Mouse (Mus musculus) gastrocnemius, adult 18-20 months (tissue): ENCODE data around the gene Pip5k1a. TPM values are rescaled to one million over a fixed set of nuclear protein-coding genes. Genes with fewer than 3 reads are reported as not detected.
"Not testable (repeated sequence)": the region's sequence is repeated elsewhere in the genome, so short reads cannot be mapped to it uniquely, and the experiment has no call there.

Experiments
- DNase-seq: peaks from one replicate; pipeline ENCODE4 v3.0.0; 2021; ENCODE audit warnings: low spot score
- total RNA-seq, 2 experiments: library from RNA; stranded (reverse); gene quantifications; 2 replicates each; pipeline ENCODE4 v1.2.3; 2021

The Pip5k1a gene
- total RNA-seq, 2 experiments from 2014 or later, result 21.7 to 31.8 TPM

DNA sequence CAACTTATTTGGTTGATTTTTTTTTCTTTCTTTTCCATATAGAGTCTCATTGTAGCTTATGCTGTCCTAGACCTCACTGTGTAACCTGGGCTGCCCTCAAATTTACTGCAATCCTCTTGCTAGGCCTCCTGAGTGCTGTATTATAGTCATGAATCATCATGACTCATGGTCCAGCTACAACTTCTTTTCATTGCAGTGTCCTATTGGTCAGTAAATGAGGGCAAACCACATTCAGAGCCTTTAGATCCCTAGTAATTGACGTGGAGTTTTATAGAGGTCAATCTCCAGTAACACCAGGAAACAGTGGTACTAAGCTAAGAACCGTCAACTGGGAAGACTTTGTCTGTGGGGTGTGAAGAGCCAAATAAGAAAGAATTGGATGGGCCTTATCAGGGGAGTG lies 11.0 kb upstream of the Pip5k1a start:
- DNase-seq, result no peak

DNA sequence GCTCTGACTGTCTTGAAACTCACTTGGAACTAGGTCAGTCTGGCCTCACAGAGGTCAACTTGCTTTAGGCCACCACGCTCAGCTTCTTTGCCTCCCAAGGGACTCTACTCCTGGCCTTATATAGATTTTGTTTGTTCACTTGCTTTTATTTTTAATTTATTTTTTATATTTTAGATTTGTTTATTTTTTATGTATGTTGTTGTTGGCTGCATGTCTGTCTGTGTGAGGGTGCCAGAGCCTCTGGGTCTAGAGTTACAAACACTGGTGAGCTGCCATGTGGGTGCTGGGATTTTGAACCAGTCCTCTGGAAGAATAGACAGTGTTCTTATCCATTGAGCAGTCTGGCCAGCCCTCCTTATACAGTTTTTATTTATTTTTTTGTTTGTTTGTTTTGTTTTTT lies 6.0 kb upstream of the Pip5k1a start:
- DNase-seq, result no peak

DNA sequence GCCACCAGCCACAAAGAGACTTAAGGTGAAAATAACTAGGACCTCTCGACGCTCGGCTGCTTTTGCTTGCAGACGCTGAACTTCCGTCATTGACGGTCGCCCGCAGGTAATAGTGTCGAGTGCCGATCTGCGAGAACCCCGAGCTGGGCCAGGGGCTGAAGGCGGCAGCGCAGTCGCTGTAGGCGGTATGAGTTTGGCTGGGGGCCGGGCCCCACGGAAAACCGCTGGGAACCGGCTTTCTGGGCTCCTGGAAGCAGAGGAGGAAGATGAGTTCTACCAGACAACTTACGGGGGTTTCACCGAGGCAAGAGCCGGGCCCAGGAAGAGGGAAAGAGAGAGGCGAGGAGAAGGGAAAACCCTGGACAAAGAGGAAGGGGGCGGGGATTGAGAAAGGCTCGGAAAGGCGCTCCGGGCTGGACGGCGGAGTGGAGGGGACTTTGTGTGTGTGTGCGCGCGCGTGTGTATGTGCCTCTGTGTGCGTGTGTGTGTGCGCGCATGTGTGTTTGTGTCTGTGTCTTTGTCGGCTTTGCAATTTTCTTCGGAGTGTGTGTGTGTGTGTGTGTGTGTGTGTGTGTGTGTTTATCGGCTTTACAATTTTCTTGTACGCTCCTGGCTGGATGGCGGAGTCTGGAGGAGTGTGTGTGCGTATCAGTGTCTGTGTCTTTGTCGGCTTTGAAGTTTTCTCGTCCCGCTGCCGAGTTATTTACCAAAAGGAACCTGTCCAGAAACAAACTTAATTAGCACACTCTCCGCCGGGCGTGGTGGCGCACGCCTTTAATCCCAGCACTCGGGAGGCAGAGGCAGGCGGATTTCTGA lies 4.4 kb upstream of the Pip5k1a start, which contains the start of gene Vps72:
Gene Vps72, plus strand, starts transcription at position 112 of the 816 bp plus-strand sequence.
- DNase-seq, result peak; percentile 91

DNA sequence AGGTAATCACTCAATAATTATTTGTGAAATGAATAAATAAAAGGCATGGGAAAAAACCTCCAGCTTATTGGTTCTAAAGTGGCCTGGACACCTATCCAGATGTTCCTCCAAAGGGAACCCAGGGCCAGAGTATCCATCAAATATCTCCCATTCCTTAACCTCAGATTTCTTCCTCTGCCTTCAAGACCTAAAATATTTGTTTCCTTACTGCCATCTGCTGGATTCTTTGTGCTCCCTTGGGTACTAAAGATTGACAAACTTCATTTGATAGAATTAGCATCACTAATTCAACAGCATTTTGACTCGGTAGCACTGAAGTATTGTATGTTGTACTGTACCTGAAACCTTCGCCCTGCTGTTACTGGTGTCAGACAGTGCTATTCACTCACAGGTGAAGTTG lies 1.2 kb upstream of the Pip5k1a start:
- DNase-seq, result no peak

DNA sequence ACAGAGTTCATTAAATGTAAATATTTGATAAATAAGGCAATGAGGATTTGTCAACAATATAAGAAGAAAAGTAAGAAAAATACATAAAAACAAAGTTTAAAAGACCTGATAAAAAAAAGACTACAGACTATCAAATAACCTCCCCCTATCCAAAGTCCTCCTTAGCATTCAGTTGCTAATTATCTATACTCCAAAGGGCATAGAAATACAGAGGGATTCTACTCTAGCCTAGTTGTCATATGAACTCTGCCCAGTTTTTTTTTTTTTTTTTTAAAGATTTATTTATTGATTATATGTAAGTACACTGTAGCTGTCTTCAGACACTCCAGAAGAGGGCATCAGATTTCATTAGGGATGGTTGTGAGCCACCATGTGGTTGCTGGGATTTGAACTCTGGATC lies 578 bp upstream of the Pip5k1a start:
- not testable (repeated sequence) for DNase-seq

DNA sequence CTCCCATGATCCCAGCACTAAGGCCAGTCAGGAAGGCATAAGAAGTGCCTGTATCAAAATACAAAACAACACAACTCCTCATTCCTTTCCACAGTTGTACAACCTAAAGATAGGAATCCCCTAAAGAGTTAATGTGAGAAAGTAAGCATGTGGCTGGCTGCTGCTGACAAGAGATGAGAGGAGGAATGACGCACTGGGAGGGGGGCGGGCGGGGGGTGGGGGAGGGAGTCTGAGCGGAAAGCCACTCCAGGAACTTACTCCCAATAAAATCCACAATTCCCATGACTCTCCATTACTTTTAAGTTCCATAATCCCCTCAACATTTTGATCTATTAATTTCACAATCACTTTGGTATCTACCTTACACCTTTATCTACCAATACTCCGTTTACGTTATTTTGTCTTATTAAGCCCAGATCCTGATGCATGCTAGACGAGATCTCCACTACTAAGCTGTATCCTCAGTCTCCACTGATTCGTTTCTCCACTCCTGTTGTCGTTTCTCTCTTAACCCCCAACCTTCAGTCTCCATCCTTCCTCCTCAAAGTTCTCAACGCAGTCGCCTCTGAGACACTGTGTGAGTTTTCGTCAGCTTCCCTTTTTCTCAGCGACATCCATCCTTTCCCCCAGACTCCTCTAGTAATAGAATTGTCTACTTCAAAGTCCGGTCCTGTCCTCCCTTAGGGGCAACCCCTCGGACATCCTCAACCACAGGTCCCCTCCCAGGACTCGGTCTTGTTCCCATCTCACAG lies 968 bp downstream of the Pip5k1a start:
- DNase-seq, result no peak

DNA sequence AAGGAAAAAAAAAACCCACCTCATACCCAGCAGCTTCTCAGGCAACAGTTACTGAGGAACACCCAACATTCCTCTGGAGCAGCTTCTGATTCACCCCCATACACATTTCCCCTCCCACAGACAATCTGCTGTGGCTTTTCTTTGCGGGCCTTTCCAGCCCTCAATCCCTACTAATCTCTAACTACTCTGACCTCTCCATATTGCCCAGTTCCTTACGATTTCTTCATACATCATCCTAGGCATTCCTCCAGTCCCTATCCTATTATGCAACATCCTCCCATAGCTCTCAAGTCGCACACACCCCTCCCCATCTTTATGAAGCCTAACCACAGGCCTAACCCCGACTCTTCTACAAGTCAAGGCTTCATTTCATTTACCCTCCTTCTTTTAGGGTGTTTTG lies 1.6 kb downstream of the Pip5k1a start:
- no peak for DNase-seq

DNA sequence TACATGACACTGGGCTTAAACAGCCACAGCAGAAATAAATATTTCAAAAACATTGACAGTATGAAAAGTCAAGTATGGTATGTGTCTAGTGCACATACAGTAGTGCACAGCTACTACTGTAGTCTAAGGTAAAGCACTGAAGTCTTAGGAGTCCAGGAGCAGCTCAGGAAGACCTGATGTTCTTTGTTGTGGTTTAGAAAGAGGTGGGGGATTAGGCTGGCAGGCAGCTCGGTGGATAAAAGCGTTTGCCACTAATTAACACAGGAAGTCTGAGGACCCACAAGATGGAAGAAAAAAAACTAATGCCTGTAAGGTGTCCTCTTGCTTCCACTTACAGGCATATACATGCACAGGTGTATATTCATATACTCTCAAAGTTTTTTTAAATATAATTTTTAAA lies 5.9 kb downstream of the Pip5k1a start:
- DNase-seq, result no peak

DNA sequence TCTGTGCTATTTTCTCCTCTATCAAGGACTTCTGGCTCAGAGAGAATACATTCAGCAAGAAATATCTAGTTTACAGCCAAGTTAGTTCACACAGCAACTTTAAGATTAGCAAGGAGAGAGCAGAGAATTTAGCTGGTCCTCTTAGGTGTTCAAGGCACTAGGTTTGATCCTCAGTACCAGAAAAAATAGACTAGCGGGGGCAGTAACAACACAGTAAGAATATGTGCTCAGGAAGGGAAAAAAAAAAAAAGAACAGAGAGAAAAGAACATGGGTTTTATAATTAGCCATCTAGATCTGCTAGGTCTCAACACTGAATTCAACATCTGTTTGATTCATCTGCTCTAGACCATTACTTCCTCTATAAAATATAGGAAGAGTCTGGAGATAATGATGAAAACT lies 18.7 kb downstream of the Pip5k1a start:
- no peak for DNase-seq

DNA sequence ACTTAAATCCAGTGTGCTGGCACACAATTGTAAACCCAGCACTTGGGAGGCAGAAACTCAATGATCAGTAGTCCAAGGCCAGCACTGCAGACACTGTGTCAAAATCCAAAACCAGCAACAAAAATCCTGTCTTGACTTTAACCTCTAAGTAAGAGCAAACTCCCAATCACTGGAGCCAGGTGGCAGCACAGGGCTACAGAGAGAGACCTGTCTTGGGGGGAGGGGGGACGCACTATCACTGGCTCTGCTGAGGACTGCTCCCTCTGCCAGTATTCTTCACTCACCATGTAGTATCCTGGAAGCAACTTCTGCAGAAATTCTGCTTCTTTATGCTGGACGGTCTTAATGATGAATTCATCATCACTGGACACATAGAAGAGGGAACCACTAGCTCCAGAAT lies 35.1 kb downstream of the Pip5k1a start:
- DNase-seq, result peak; percentile 34

DNA sequence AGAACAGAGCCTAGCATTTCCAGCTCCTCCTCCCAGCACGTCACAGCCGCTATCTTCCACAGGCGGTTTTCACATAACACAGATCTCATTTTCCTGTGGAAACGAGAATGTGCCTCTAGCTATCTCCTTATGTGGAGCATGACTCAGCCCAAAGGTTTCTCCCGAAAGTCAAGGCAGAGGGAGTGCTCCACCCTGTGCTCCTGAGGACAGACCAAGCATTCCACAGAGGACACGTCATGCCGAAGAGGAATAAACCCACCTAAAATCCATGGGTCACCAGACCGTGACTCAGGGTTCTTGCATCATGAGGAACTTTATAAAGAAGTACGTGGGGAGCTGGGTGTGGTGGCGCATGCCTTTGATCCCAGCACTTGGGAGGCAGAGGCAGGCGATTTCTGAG lies 40.2 kb downstream of the Pip5k1a start:
- DNase-seq, result no peak

DNA sequence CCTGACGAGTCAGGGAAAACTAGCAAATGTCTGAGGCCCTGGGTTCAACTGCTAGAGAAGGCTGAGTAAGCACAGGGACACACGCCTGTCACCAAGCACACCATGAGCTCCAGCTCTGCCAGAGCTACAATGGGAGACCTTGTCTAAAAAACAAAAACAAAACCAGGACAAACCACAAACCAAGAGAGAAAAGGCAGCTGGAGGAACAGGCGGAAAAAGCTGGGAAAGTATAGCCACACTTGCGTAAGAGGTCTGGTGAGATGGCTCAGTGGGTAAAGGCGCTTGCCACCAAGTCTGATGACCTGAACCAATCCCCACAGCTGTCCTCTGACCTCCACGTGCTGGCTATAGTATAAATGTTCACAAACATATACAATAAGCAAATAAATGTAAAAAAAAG lies 40.6 kb downstream of the Pip5k1a start:
- DNase-seq, result no peak

DNA sequence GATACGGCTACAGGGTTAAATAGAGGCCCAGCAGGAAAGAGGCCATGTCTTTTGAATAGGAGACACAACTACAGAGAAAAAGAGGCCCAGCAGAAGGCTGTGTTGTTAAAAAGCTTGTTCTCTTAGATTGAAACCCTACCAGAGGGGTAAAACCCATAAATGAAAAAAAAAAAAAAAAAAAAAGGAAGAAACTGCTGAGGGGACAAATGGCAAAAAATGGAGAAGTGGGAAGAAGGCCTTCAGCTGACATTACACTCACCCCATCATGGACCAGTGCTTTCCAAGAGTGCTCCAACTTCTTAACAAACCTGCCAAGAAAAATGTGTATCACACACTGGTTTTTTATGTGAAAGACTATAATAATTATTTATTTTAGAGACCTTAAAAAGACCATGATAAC lies 41.2 kb downstream of the Pip5k1a start:
- DNase-seq, result no peak

DNA sequence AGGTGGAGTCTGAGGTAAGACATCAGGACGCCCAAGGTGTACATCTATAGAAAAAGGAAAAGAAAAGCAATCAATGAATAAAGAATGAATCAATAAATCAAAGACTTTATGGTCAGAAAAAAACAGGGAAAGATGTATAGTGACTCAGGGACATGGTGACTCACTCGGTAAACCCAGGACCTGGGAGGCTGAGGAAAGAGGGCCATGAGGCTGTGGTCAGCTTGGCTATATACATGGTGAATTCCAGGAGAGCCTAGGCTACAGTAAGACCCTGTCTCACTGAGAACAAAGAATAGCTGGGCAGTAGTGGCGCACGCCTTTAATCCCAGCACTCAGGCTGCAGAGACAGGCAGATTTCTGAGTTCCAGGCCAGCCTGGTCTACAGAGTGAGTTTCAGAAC lies 43.0 kb downstream of the Pip5k1a start:
- DNase-seq, result no peak

DNA sequence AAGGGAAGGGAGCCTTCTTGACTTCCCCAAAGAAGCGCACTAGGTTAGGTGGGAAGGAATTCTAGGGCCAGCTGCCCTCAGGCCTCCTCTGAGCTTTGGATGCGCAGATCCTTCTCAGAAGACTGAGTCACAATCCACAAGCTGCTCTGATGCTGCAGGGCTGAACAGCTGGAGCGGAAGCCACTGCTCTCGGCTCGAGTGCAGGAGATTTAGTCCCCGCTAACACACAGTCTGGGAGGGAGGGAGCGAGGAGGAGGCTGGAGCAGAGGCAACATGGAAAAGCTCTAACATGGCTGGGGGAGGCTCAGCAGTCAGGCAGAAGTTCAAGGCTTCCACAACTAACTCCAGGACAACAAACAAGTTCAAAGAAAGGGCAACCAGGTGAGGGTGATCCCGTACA lies 48.7 kb downstream of the Pip5k1a start:
- no peak for DNase-seq

DNA sequence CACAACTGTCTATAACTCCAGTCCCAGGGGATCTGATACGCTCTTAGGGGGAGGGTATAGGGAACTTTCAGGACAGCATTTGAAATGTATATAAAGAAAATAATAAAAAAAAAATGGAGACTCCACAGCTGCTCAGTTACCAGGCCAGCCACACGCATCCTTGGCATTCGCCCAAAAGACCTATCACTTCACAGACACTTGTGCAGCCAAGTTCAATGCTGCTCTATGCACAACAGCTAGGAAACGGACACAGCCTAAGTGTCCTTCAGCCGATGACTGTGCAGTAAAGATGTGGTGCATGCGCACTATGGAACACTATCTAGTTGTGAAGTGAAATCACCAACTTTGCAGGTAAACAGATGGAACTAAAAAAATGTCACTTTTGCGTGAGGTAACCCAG lies 50.5 kb downstream of the Pip5k1a start:
- no peak for DNase-seq

DNA sequence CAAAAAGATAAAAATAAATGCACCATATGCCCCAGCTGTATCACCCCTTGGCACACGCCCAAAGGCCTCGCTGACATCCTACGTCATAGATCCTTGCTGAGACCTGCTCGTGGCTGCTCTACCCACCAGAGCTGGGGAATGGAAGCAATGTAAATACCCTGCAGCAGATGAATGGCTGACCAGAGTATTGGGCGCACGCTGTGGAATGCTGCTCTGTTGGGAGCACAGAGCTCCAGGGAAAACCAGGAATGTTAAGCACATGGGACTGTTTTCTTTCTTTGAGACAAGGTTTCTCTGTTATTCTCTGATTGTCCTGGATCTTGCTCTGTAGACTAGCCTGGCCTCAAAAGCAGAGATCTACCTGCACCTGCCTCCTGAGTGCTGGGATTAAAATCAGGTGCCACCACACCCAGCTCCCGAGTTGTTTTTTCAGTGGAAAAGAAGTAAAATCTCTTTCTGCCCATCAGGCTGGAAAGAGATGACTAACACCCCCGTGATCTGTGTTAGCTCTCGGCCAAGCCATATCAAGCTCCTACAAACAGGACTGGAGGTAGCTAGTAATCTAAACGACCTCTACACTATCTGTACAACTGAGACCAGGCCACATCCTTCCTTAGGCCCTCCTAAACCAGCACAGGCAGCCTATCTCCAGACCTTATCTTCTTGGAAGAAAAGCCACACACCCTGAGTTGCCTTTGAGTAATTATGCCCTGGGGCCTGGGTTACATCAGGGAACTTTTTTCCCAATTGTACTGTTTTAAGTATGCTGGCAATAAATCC lies 52.1 kb downstream of the Pip5k1a start:
- DNase-seq, result no peak

DNA sequence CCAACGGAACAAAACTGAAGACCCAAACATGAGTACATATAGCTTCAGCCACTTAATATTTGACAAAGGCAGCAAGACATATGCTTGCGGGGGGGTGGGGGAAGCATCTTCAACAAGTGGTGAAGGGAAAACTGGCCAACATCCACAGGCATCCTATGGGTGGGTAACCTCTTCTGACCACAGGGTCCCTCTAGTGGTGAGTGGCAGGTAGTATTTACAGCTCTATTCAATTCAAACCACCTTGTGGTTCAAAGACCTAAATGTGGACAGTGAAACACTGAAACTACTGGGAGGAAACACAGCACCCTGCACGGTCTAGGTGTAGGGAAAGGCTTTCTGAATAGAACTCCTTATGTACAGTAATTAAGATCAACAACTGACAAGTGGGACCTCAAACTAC lies 53.0 kb downstream of the Pip5k1a start:
- DNase-seq, result peak; percentile 20

DNA sequence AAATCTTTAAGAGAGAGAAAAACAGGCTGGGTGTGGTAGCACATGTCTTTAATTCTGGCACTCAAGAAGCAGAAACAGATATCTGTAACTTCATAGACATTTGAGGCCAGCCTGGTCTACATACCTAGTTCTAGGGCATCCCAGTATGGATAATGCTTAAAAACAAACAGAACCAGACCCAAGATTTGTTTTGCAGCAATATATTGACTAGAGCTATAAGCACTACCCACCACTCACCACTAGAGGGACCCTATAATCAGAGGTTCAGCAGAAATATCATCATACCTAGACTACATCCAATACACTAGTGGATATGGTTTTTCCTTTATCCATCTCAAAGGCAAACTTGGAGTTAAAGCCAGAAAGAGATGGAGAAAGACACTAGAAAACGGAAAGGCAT lies 53.8 kb downstream of the Pip5k1a start:
- DNase-seq, result peak; percentile 43

DNA sequence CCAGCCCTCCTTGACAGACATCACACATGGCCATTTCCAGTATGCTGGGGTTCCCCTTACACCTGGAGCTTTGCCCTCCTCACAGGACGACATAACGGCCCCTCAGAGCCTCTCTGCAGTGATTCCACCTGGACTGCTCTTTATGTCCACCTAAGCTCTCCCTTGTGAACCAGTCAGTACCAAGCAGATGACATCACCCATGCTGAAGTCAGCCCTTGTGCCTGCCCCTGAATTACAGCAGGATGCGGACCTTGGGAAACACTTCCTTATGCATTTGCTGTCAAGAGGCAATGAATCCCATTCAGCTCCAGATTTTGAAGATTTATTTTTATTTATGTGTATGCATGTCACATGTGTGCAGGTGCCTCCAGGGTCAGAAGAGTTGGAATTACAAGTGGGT lies 58.8 kb downstream of the Pip5k1a start:
- no peak for DNase-seq

DNA sequence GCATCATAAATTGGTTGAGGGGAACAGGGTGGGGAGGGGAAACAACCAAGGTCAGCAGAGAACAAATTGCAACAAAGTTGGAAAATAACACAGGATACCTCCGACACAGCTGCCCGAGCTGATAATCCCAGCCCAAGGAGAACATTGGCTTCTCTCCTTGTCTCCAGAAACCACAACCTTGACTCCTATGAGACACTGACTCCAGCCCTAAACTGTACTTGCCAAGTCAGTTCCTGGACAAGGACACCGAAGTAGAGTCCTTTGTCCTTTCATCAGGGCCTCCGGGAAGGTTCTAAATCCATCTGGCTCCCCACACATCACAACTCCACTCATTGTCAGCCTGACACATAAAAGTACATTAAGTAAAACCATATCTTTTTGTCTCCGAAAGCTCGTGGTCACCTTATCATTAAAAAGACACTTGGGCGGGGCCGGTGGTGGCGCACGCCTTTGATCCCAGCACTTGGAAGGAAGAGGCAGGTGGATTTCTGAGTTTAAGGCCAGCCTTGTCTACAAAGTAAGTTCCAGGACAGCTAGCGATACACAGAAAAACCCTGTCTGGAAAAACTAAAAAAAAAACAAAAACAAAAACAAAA lies 60.2 kb downstream of the Pip5k1a start:
- DNase-seq, result no peak

DNA sequence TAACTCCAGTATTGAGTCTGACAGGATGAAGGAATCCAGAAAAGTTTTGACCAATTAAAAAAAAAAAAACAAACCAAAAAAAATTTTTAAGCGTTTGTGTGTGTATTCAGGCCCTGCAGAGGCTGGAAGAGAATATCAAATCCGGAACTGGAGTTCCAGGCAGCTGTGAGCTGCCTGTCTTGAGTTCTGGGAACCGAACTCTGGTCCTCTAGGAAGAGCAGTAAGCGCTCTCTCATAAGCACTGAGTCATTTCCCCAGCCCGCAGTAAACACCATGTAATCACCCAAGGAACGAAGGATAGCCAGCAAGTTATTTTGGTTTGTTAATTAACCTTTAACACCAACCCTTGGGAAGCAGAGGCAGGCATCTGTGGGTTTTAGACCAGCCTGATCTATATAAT lies 63.5 kb downstream of the Pip5k1a start:
- no peak for DNase-seq
